Mouse (Mus musculus): ENCODE measurements at regions not wholly inside any gene's neighbourhood (a gene's known extent, or its start where the extent isn't known, plus 50 kb on each side); places are given as distances from the start of the nearest gene placed in this dataset.

DNA sequence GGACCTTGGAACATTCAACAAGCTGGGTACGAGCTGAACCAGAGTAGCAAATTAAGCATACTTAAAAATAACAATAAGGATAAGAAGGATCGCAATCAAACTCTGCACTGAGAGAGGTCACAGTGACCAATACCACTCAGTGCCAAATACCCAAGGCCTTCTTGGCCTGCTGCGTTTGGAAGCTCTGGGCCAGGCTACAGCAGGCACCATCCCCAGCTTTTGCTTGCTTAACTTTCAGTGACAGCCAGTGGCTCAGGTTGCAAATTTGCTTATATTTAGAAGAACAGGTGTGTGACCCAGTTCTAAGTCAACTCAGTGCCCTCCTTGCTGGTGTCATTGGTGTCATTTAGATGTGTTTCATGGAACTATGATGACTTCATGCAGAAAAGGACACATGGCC, 335.7 kb upstream of the Gm9747 start:
- intact Hi-C loops (cut with DNase I), result no loop called here

DNA sequence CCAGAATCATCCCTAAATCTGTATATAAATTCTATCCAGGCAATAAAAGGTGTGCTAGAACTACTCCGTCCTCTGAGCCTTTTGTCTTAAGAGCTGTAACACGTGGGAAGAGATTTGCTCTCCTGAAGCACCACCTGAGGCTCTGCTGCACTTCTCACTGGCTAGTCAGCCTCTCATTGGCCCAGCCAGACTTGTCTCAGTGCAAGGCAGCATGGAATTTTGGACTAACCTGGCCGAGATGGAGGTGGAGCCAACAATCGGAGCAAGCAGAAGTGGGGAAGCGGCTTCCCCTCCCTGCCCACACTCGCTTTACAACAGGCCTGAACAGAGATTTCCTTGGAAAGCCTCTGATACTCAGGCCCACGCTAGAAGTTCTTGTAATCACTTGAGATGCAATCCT, 332.1 kb upstream of the Gm9747 start:
- no peak for DNase-seq
- intact Hi-C loops (cut with DNase I), result no loop called here

More for the DNA sequence above, 335.7 kb upstream of the Gm9747 start:
- DNase-seq, result no peak

DNA sequence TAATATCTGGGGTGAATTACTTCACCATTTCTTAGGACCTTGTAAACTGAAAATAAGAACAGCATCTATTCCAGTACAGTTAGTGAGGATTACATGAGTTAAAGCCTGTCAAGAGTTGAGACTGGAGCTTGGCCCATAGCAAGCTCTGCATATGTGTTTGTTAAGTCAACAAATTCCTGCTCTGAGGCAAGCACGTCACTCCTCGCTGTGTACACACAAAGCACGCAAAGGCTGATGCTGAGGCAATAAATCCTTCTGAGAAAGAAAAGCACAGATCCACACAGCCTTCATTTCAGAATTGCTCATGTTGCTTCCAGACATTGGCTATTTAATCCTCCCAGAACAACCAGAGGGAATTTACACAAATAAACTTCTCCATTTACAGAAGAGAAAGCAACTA, 328.9 kb upstream of the Gm9747 start:
- intact Hi-C loops (cut with DNase I), result no loop called here
- DNase-seq, result peak; percentile 10 to 15

DNA sequence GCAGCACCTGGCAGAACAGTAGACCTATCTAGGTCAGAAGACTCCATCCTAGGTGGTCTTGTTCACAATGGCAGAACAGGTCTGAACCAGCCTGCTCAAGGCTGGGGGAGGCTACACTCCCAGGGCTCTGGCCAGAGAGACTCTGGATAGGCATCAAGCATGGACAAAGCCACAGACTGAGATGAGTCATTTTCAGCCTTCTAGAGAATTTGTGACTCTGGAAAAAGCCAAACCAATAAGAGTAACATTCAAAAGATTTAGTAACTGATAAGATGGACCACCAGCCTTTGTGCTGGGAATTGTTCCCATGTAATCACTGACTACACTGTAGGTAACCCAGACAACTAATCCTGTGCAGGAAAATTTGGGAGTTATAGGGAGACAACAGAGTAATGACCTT, 320.3 kb upstream of the Gm9747 start:
- DNase-seq, result no peak
- intact Hi-C loops (cut with DNase I), result no loop called here

DNA sequence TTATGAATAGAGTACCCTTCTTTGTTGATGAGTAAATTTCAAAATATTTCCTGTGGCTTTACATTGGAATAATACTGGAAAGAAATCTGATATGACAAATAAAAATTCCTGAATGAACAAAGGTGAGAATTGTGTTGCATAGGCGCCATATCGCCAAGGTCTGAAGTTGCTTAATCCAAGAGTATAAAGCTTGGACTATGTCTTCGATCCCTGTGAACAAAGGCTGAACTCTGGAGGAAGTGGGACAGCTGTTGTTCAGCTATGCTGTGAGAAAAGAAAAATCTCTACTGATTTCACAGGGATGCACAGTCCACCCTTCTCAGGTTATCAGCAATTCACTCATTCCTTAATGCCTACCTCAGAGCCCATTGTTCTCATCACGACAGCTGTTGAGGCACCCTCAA, 319.3 kb upstream of the Gm9747 start:
- intact Hi-C loops (cut with DNase I), result no loop called here
- no peak for DNase-seq

DNA sequence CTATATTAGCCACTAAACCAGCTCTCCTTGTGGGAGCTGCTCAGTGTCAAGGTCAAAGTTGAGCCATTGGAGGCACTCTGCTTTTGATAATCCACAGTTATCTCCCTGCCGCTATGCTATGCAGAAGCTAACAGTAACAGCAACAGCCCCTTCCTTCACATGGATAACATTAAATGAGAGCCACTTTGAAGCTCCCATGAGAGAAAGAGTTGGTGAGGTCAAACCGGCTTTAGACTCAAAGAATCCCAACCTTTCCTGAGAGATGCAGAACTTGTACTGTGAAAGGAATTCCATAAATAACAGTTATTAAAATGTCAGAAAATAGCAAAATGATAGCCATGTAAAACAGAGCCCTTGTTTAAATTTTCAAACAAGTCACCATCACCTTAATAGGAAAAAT, 316.1 kb upstream of the Gm9747 start:
- DNase-seq, result no peak
- intact Hi-C loops (cut with DNase I), result no loop called here

DNA sequence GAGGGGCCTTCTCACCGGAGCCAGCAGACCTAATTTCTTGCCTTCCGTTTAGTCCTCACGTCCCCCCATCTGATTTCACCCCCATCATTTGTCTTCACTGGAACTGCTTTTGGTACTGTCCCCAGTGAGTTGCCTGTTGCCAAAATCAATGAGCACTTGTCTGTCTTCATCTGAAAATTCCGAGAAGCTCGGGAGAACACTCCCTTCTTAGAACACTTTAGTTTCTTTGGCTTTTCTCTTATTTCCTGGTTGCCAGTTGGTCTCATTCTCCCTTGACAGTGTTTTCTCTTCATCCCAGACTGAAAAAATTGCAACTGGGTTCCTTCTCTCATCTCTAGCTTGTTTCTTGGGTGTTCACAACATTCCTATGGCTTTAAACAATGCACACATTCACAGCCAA, 305.2 kb upstream of the Gm9747 start:
- intact Hi-C loops (cut with DNase I), result no loop called here
- peak; percentile 13 to 19 for DNase-seq

DNA sequence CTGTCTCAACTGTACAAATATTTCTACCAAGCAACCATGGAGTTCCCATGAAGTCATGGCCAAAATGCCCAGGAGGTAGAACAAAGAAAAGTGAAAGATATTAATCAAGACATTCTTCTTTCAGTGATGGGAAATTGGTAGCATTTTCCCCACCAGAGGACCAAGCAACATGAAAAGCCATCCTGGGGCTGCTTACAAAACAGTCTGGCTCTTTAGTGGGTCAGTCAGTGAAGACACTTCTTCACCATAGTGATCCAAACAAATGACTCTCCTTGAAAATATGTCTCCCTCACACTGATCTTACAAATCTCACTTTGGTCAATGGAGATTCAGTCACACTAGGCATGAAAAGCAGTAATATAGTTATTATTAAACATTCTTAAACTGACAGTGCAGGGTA, 299.8 kb upstream of the Gm9747 start:
- DNase-seq, result no peak
- intact Hi-C loops (cut with DNase I), result no loop called here

DNA sequence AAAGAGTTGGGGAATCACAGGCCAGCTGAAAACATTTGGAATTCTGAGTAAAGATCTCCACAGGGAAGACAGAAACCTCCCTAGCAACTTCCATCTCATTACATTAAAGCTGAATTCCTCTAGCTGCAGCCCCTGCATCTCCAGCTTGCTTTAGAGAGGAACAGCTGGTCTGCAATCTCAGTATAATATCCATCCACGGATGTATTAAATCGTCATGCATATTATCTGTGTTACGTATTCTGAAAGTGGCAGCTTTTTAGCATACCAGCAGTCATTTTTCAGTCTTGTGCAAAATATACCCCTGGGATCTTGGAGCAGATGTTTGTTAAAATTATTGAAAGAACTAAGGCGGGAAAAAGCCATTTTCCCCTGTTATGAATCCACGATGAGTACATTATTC, 287.7 kb upstream of the Gm9747 start:
- DNase-seq, result no peak

DNA sequence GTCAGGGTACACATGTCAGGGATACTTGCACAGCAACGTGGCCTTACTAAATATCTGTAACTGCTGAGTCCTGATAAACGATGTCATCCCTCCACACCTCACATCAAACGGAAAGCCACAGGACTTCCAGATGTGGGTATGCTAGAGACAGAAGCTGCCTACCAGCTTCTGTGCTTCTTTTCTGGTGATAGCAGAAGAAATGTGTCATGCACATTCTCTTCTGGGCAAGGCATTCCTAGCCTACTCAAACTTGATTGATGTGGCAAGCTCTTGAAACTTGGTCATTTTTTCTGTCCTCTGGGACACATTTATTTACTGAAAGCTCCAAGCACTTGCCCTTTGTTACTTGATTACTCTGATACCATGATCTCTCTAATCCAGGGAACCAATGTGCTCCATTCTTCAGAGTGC, 282.8 kb upstream of the Gm9747 start:
- no peak for DNase-seq

More for the DNA sequence above, 287.7 kb upstream of the Gm9747 start:
- intact Hi-C loops (cut with DNase I), result no loop called here

DNA sequence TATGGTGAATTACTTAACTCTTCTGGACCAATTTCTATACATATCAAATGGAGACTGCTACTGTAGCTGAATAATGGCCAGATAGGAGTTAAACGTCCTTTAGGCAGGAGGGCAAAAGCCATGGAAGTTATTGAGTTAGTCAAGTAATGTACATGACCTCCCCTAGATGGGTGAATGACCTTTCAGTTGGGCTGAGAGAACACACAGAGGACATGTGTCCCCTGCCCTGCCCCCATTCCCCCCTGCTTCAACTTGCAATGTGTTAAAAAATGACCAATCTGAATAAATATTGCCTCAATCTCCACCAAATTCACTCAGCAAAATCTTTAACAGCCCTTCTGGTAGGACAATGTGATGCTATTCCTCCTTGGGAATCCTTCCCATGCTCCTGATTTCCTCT, 282.1 kb upstream of the Gm9747 start:
- intact Hi-C loops (cut with DNase I), result no loop called here
- no peak for DNase-seq

More for the DNA sequence above, 282.8 kb upstream of the Gm9747 start:
- intact Hi-C loops (cut with DNase I), result no loop called here

DNA sequence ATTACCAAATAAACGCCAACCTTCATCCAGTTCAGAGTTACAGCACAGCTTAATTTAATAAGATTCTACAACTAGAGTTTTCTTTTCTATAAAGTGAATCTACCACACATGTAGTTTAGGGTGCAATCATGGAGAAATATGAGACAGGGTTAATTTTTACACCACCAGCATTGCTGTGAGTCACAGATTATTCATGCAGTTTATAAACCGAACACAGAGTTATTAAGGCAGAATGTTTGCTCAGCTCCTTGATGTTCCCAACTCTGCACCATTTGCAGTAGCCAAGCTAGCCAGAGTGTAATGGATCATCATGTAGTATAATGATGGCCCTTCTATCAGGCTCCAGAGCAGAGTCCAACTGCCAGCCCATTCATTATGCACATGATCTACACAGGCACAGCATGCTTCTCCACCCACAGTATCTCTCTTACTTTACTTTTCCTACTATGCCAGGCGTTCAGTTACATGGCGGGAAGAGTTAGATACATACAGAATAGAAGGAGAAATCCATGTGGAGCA, 281.4 kb upstream of the Gm9747 start:
- DNase-seq, result no peak
- intact Hi-C loops (cut with DNase I), result no loop called here

DNA sequence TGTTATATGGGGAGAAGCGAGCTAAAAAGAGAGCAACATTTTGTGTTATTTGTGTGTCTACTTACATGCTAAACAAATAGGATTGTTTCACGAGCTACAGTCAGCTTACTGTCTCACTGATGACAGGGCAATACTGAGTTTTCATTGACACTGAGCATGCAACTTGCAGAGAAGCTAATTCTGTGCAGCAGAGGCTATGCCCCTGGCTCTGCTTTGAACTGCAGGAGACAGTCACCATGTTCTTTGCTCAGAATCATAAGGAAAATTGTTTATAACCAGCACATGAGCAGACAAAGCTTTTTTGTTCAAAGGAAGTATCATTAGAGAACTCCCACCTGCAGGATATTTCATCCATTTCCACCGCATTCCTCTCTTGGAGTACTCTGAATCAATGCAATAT, 280.8 kb upstream of the Gm9747 start:
- no peak for DNase-seq
- intact Hi-C loops (cut with DNase I), result no loop called here

DNA sequence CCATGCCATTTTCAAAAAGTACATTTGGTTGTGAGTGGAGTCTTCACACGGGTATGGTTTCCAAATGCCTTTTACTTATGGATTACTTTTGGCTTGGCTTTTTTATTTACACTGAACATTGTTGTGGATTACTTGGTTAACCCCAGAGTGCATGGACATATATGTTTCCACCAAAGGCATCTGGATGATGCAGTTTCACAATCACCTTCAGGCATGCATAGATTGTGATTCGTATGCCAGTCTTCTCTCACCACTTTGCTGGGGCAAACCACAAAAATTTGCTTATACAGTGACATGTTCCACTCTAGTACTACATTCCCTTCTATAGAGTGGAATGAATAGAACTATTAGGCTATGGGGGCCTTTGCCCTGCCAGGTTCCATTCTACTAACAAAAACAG, 278.4 kb upstream of the Gm9747 start:
- intact Hi-C loops (cut with DNase I), result no loop called here
- no peak for DNase-seq

DNA sequence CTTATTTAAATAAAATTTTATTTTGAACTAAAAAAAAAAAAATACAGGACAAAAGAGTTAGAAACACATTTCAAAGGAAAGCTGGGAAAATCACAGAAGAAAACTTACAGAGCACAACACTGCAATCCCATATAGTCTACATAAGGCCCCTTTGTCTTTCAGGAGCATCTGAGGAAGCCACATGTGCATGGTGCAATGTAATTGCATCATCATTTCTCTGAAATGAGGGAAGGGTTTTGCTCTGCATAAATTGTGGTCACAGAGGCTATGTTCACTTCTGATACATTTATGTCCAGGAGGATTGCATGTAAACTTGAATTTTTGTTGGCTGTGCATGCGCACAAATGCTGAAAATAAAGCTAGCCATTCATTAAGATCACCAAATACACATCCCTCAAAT, 265.9 kb upstream of the Gm9747 start:
- no peak for DNase-seq
- intact Hi-C loops (cut with DNase I), result no loop called here

DNA sequence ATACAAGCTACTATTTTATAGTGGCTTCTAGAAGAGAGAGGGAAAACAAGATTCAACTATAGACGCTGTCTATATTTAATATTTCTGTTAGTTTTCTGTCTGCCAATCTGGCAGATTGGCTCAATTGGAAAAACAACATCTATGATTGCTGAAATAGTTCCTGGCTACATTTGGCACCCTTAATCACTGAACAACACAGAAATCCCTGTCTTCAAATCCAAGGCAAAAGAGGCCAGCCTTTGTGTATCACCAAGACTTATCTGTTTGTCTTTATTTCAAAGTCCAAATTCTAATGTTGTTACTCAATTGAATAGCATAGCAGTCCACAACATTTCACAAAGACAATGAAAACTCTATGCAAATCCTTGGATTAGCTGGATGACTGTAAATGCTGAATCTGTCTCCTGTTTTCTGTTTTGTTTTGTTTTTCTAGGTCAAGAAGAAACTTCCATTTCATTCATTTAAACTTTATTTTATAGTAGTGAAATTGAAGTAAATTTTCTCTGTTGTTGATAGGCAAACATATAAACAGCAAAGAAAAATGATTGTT, 265.1 kb upstream of the Gm9747 start:
- intact Hi-C loops (cut with DNase I), result no loop called here
- DNase-seq, result no peak

DNA sequence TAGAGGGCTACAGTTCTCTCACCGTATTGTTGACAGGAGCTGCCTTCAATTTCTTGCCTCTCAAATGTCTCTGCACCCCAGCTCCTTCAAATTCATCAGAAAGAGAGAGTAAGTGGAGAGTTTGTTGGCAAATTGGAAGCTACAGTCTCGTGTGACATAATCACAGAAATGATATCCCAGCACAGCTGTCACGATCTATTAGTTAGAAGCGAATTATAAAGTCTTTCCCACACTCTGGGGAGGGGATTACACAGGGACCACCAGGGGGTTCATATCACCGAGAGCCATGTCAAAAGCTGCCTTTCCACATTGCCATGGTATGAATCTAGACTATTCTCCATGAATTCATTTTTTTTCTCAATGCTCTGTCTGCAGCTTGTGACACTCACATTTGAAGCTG, 260.3 kb upstream of the Gm9747 start:
- no peak for DNase-seq
- intact Hi-C loops (cut with DNase I), result no loop called here

DNA sequence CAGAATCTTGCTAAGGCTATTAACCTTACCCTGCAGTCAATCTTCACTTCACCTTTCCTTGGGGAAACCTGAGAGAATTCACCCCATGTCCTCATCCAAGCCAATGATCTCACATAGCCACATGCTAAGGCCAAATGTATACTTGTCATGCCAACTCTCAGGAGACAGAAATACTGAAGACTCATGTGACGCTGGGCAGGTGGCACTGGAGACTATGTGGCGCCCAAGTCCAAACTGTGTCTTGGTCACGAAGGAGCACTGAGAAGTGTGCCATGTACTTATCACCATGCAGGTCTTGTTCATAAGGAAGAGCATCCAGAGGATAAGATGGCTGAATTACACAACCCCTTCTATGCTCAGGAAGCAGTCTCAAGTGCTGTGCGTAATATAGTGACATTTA, 259.4 kb upstream of the Gm9747 start:
- DNase-seq, result no peak
- intact Hi-C loops (cut with DNase I), result no loop called here

DNA sequence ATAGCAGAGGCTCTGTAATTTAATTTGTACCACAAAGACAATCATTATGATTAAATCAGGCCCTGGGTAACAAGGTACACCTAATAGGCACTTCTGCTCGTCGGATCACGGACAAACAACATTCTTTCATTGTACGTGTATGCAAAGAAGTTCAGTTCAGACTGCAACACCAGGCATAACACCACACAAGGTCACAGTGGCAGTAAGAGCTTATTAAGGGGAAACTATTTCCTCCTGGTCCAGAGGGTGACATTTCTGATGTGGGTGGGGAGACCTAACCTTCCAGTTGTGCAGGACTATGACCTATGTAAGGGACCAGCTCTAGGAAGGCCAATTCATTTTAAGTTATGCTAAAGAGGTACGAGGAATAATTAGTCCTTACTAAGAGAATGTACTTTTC, 225.0 kb upstream of the Gm9747 start:
- DNase-seq, result no peak
- intact Hi-C loops (cut with DNase I), result no loop called here

DNA sequence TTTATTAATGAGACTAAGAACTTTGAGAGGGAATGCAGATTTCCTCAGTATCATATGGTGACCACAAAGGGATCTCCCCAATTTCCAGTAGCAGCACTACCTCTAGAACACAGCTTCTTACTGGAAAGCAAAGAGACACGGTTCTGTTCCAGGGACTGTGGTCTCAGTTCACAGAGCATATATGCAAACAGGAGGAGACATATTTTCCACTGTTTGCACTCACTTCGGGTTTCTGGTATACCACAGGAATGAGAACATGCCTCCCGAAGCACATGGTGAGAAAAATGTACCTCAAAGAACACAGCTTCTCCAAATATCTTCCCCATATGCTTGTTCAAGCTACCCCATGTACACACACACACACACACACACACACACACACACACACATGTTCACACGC, 224.1 kb upstream of the Gm9747 start:
- intact Hi-C loops (cut with DNase I), result no loop called here
- DNase-seq, result no peak

DNA sequence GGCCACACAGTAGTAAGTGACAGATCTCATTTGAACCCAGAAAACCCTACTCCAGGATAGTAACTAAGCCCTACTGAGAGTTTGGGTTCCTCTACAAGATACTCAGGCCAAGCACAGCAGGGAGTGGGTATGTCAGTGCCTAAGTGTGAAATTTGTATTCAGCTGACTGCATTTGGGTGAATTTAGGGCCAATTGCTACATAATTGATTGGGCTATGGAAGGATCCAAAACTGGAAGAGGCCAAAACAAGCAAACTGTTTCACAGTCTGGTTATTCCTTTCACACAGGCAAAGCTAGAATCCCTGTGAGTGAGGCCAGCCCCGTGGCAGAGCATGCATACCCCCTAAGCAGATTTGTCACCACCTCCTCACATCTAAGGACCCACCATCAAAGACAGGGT, 221.9 kb upstream of the Gm9747 start:
- intact Hi-C loops (cut with DNase I), result no loop called here
- DNase-seq, result no peak

DNA sequence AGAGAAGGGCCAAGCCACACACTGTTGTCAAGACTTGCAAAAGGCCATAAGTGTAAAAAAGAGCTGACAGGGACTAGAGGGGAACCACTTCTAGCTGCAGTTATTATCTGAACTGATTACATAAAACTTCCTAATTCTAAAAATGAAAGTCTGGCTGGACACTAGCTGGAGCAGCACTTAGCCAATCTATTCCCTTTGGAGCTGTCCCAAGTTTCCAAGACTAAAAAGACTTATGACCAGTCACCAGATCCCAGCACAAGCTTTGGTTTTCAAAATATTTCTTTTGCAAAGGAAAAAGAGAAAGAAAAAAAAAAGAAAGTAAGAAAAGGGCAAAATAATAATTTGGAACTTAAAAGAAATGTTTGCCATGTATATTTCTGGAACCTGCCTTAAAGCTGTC, 217.6 kb upstream of the Gm9747 start:
- intact Hi-C loops (cut with DNase I), result no loop called here
- DNase-seq, result peak; percentile 15 to 28

DNA sequence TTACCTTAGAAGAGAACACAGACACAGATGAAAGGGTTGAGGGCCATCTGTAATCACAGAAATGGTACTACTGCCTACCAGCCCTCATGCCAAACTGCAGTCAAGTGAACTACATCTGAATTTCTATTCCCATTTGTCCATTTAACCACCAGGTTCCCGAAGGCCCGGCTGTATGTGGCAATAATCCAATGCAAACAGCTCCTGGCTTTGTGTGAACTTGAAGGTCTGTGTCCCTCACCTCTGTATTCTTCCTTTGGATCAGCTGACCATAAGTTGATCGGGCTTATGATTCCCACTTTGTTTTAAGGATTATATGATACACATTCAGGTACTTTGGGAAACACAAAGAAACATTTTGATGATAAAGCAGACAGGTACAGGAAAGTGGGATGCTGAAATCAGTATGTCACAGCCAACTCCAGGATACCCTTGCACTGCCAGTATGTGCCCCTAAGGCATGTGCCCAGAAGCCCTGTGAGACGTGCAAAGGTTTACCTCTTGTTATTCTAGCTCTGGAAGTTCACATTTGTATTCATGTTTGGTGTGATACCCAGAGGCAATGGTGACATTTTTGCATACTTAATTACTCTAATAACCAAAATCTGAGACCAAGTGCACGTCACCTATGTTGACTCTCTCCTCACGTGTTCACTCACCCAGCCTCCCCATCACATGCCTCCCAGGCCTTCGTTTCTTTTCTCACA, 214.1 kb upstream of the Gm9747 start:
- intact Hi-C loops (cut with DNase I), result no loop called here
- no peak for DNase-seq
